Mouse (Mus musculus): Measurements from ENCODE around the gene A430078G23Rik. TPM values are rescaled to one million over a fixed set of nuclear protein-coding genes. Genes with fewer than 3 reads are reported as not detected.
A peak's percentile ranks its signal among the peaks of the same experiment; 100 is the strongest.

A430078G23Rik gene
- polyA plus RNA-seq, 1 experiment from 2014 or later, result not detected

- Histone ChIP-seq H3K27me3 (ENCODE audit: control insufficient read depth, insufficient read depth, low read length) (no peaks in the 10 kb centered on the region), H3K9me3 (ENCODE audit: control insufficient read depth, low read length) (no peaks in the 10 kb centered on the region), H3K36me3 (ENCODE audit: control insufficient read depth, insufficient read depth, low read length) (no peaks in the 10 kb centered on the region), H3K4me3 (ENCODE audit: low read depth, low read length) (peak within 1 kb of the TSS; percentile 85), H3K4me2 (ENCODE audit: low read depth) (peak within 1 kb of the TSS; percentile 81), H3K4me1 (ENCODE audit: control insufficient read depth, insufficient read depth, low read length) (peaks cover 13% of the 10 kb centered on the region), H3K27ac (ENCODE audit: low read depth, low read length) (no peak within 1 kb of the TSS), H3K9ac (ENCODE audit: low read length) (peak within 1 kb of the TSS; percentile 67)
- ATAC-seq (ENCODE audit: insufficient read depth, low FRiP score, low TSS enrichment) (peak; percentile 95), DNase-seq (ENCODE audit: low spot score) (peak; percentile 88)
- WGBS, result under 1% methylated on average over 48 of the region's 48 CpGs
These were observed 39.8 kb downstream of the A430078G23Rik start, which contains the start of gene Arhgef18 for GRCm38 (mm10) chr8:3392771-3393710. Arhgef18 (plus strand) TSS chr8:3393006.

GRCm38 (mm10) chr8:3394600-3394999 is 41.4 kb downstream of the A430078G23Rik start:
- Histone ChIP-seq H3K36me3 (ENCODE audit: control insufficient read depth, insufficient read depth, low read length) (no peaks in the 10 kb centered on the region), H3K4me3 (ENCODE audit: low read depth, low read length) (peak overlapping the region; percentile 2; the same call in 1 of the 2 replicates), H3K9me3 (ENCODE audit: control insufficient read depth, low read length) (no peaks in the 10 kb centered on the region), H3K4me2 (ENCODE audit: low read depth) (peak overlapping the region; percentile 29), H3K27me3 (ENCODE audit: control insufficient read depth, insufficient read depth, low read length) (no peaks in the 10 kb centered on the region), H3K4me1 (ENCODE audit: control insufficient read depth, insufficient read depth, low read length) (peaks cover 13% of the 10 kb centered on the region), H3K27ac (ENCODE audit: low read depth, low read length) (no peak overlapping the region), H3K9ac (ENCODE audit: low read length) (no peak overlapping the region; the same call in none of the 2 replicates)
- 8% methylated on average over 6 of the region's 6 CpGs for WGBS
- DNase-seq (ENCODE audit: low spot score) (peak; percentile 21), ATAC-seq (ENCODE audit: insufficient read depth, low FRiP score, low TSS enrichment) (0 out of 2 replicates have a peak, but pooled peaks have one; percentile 20)

- H3K36me3 ChIP-seq (ENCODE audit: control insufficient read depth, insufficient read depth, low read length), result no peaks in the 10 kb centered on the region
- H3K4me2 ChIP-seq (ENCODE audit: low read depth), result peak overlapping the region; percentile 29; the same call in 1 of the 2 replicates
- H3K9me3 ChIP-seq (ENCODE audit: control insufficient read depth, low read length), result no peaks in the 10 kb centered on the region
- peak overlapping the region; percentile 37 for H3K9ac ChIP-seq (ENCODE audit: low read length)
- H3K4me3 ChIP-seq (ENCODE audit: low read depth, low read length), result no peak overlapping the region
- H3K4me1 ChIP-seq (ENCODE audit: control insufficient read depth, insufficient read depth, low read length), result peaks cover 13% of the 10 kb centered on the region
- no peak for DNase-seq (ENCODE audit: low spot score)
- H3K27ac ChIP-seq (ENCODE audit: low read depth, low read length), result peak overlapping the region; percentile 50; the same call in 1 of the 2 replicates
- ATAC-seq (ENCODE audit: insufficient read depth, low FRiP score, low TSS enrichment), result no peak
- 10% methylated on average over 4 of the region's 4 CpGs for WGBS
- no peaks in the 10 kb centered on the region for H3K27me3 ChIP-seq (ENCODE audit: control insufficient read depth, insufficient read depth, low read length)
These were observed 42.0 kb downstream of the A430078G23Rik start for GRCm38 (mm10) chr8:3395246-3395645.

GRCm38 (mm10) chr8:3397597-3397996 is 44.4 kb downstream of the A430078G23Rik start:
- no peak for ATAC-seq (ENCODE audit: insufficient read depth, low FRiP score, low TSS enrichment)
- no peaks in the 10 kb centered on the region for H3K9me3 ChIP-seq (ENCODE audit: control insufficient read depth, low read length)

GRCm38 (mm10) chr8:3400509-3400908 is 47.3 kb downstream of the A430078G23Rik start:
- Histone ChIP-seq H3K9ac (ENCODE audit: low read length) (no peak overlapping the region), H3K4me3 (ENCODE audit: low read depth, low read length) (no peak overlapping the region), H3K4me2 (ENCODE audit: low read depth) (no peak overlapping the region), H3K27ac (ENCODE audit: low read depth, low read length) (no peak overlapping the region), H3K9me3 (ENCODE audit: control insufficient read depth, low read length) (no peaks in the 10 kb centered on the region), H3K4me1 (ENCODE audit: control insufficient read depth, insufficient read depth, low read length) (no peaks in the 10 kb centered on the region), H3K36me3 (ENCODE audit: control insufficient read depth, insufficient read depth, low read length) (peaks cover 2% of the 10 kb centered on the region), H3K27me3 (ENCODE audit: control insufficient read depth, insufficient read depth, low read length) (no peaks in the 10 kb centered on the region)
- ATAC-seq (ENCODE audit: insufficient read depth, low FRiP score, low TSS enrichment) (no peak), DNase-seq (ENCODE audit: low spot score) (no peak)
- WGBS, result 46% methylated on average over 2 of the region's 2 CpGs

More at GRCm38 (mm10) chr8:3397597-3397996, 44.4 kb downstream of the A430078G23Rik start:
- WGBS, result 95% methylated on average over 3 of the region's 3 CpGs
- Histone ChIP-seq H3K4me1 (ENCODE audit: control insufficient read depth, insufficient read depth, low read length) (peaks cover 11% of the 10 kb centered on the region), H3K4me3 (ENCODE audit: low read depth, low read length) (no peak overlapping the region), H3K9ac (ENCODE audit: low read length) (no peak overlapping the region), H3K36me3 (ENCODE audit: control insufficient read depth, insufficient read depth, low read length) (no peaks in the 10 kb centered on the region; the same call in none of the 2 replicates), H3K27me3 (ENCODE audit: control insufficient read depth, insufficient read depth, low read length) (no peaks in the 10 kb centered on the region), H3K27ac (ENCODE audit: low read depth, low read length) (no peak overlapping the region), H3K4me2 (ENCODE audit: low read depth) (no peak overlapping the region)
- DNase-seq (ENCODE audit: low spot score), result no peak

GRCm38 (mm10) chr8:3407417-3407816 is 54.2 kb downstream of the A430078G23Rik start:
- whole genome bisulfite sequencing, result 85% methylated on average over 3 of the region's 3 CpGs

DNA sequence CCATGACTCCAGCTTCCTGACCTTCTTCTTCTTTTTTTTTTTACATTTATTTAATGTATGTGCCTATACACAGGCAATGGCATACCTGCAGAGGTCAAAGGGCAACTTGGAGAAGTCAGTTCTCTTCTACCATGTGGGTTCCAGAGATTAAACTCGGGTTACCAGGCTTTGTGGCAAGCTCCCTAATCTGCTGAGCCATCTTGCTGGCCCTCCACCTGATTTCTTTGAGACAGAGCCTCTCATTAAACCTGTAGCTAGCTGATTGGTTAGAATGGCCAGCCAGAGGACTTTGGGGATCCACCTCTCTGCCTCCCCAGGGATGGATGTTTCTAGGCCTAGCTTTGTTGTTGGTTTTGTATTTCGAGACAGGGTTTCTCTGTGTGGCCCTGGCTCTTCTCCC is 57.9 kb downstream of the A430078G23Rik start:
- no peak for ATAC-seq (ENCODE audit: insufficient read depth, low FRiP score, low TSS enrichment)
- Histone ChIP-seq H3K4me1 (ENCODE audit: control insufficient read depth, insufficient read depth, low read length) (peaks cover 14% of the 10 kb centered on the region), H3K4me2 (ENCODE audit: low read depth) (no peak overlapping the region), H3K9ac (ENCODE audit: low read length) (no peak overlapping the region), H3K27me3 (ENCODE audit: control insufficient read depth, insufficient read depth, low read length) (no peaks in the 10 kb centered on the region), H3K9me3 (ENCODE audit: control insufficient read depth, low read length) (no peaks in the 10 kb centered on the region), H3K27ac (ENCODE audit: low read depth, low read length) (no peak overlapping the region), H3K36me3 (ENCODE audit: control insufficient read depth, insufficient read depth, low read length) (no peaks in the 10 kb centered on the region), H3K4me3 (ENCODE audit: low read depth, low read length) (no peak overlapping the region)
- WGBS, result 77% methylated on average over 2 of the region's 2 CpGs
- no peak for DNase-seq (ENCODE audit: low spot score)

More at GRCm38 (mm10) chr8:3407417-3407816, 54.2 kb downstream of the A430078G23Rik start:
- Histone ChIP-seq H3K4me1 (ENCODE audit: control insufficient read depth, insufficient read depth, low read length) (no peaks in the 10 kb centered on the region), H3K9me3 (ENCODE audit: control insufficient read depth, low read length) (no peaks in the 10 kb centered on the region), H3K9ac (ENCODE audit: low read length) (no peak overlapping the region), H3K27me3 (ENCODE audit: control insufficient read depth, insufficient read depth, low read length) (no peaks in the 10 kb centered on the region), H3K4me3 (ENCODE audit: low read depth, low read length) (no peak overlapping the region), H3K4me2 (ENCODE audit: low read depth) (no peak overlapping the region), H3K36me3 (ENCODE audit: control insufficient read depth, insufficient read depth, low read length) (peaks cover 2% of the 10 kb centered on the region; the same call in 1 of the 2 replicates), H3K27ac (ENCODE audit: low read depth, low read length) (no peak overlapping the region)
- ATAC-seq (ENCODE audit: insufficient read depth, low FRiP score, low TSS enrichment), result no peak
- DNase-seq (ENCODE audit: low spot score), result no peak

GRCm38 (mm10) chr8:3411901-3412301 is 58.7 kb downstream of the A430078G23Rik start:
- Histone ChIP-seq H3K4me2 (ENCODE audit: low read depth) (no peak overlapping the region), H3K9ac (ENCODE audit: low read length) (no peak overlapping the region), H3K4me1 (ENCODE audit: control insufficient read depth, insufficient read depth, low read length) (peaks cover 22% of the 10 kb centered on the region), H3K27ac (ENCODE audit: low read depth, low read length) (no peak overlapping the region), H3K9me3 (ENCODE audit: control insufficient read depth, low read length) (no peaks in the 10 kb centered on the region), H3K36me3 (ENCODE audit: control insufficient read depth, insufficient read depth, low read length) (no peaks in the 10 kb centered on the region), H3K4me3 (ENCODE audit: low read depth, low read length) (no peak overlapping the region), H3K27me3 (ENCODE audit: control insufficient read depth, insufficient read depth, low read length) (no peaks in the 10 kb centered on the region)
- ATAC-seq (ENCODE audit: insufficient read depth, low FRiP score, low TSS enrichment) (no peak), DNase-seq (ENCODE audit: low spot score) (no peak)
- 92% methylated on average over 7 of the region's 7 CpGs for WGBS
